Comparison of ENCODE assay signal across 20 mouse cellular contexts in genomic region chr9:54537030-54537429, GRCm38 (mm10). TPM values are rescaled to one million over a fixed set of nuclear protein-coding genes. Genes with fewer than 3 reads are reported as not detected.
A peak's percentile ranks its signal among the peaks of the same experiment; 100 is the strongest.
DNase-seq lines count a peak whose midpoint lies in the region; ATAC-seq and TF ChIP-seq lines count a peak whose summit lies in the region.
"Had no signal": no experiment of that assay in that cellular context is flagged by ENCODE, and none has a peak within 500 bp of the region (broad histone marks: within the 10 kb centered on the region; RNA-seq: fewer than 3 reads in every experiment).

No protein-coding gene starts in this region.

- H3K27me3 ChIP-seq in hindbrain, postnatal 0 days (ENCODE audit: insufficient read depth, low read length): no peaks in the 10 kb centered on the region
- H3K27me3 ChIP-seq in hindbrain, embryonic 16.5 days (replicated peaks; ENCODE audit: control insufficient read depth, insufficient read depth, low read length): no peaks in the 10 kb centered on the region
- H3K27me3 ChIP-seq: liver, embryonic 13.5 days had no signal

- TF ChIP-seq CTCF in hindbrain, postnatal 0 days (IDR thresholded peaks at IDR 0.05; ENCODE audit: low read depth): no peak

- DNase-seq in cerebellum, postnatal 10 days: peak; percentile 62 to 69
- no peak for DNase-seq in cerebellum, postnatal 25 days
- DNase-seq in hindbrain, postnatal 0 days (ENCODE audit: low spot score): peak; percentile 41
- DNase-seq in right cerebral cortex, postnatal 10 days (ENCODE audit: low spot score in 2 of 2): peak; percentile 74 to 82
- DNase-seq in right cerebral cortex, postnatal 25 days: no peak
- no peak for DNase-seq in spleen, adult 18-20 months
- DNase-seq: adrenal gland, postnatal 10 days; cerebellum, adult 9-10 months; heart, postnatal 10 days; kidney, adult 8-10 months; liver, embryonic 13.5 days; lung, postnatal 10 days; thymus, postnatal 36 days had no signal

- H3K9me3 ChIP-seq in hindbrain, postnatal 0 days (ENCODE audit: low read length): no peaks in the 10 kb centered on the region
- no peaks in the 10 kb centered on the region for H3K9me3 ChIP-seq in hindbrain, embryonic 16.5 days (ENCODE audit: control insufficient read depth, low read length)
- H3K9me3 ChIP-seq: limb, embryonic 10.5 days; liver, embryonic 13.5 days had no signal

- H3K4me3 ChIP-seq in hindbrain, postnatal 0 days (ENCODE audit: low read length): no peak overlapping the region
- H3K4me3 ChIP-seq in hindbrain, embryonic 16.5 days (ENCODE audit: low read length): no peak overlapping the region
- H3K4me3 ChIP-seq: limb, embryonic 10.5 days; liver, embryonic 13.5 days had no signal

- no peak overlapping the region for H3K4me2 ChIP-seq in hindbrain, postnatal 0 days (ENCODE audit: low read depth, low read length)
- no peak overlapping the region for H3K4me2 ChIP-seq in hindbrain, embryonic 16.5 days (ENCODE audit: low read length)
- H3K4me2 ChIP-seq: liver, embryonic 13.5 days had no signal

- H3K36me3 ChIP-seq in hindbrain, postnatal 0 days (ENCODE audit: insufficient read depth, low read length): no peaks in the 10 kb centered on the region
- no peaks in the 10 kb centered on the region for H3K36me3 ChIP-seq in hindbrain, embryonic 16.5 days (ENCODE audit: control insufficient read depth, insufficient read depth, low read length)
- H3K36me3 ChIP-seq: limb, embryonic 10.5 days; liver, embryonic 13.5 days had no signal

- WGBS in hindbrain, postnatal 0 days: 13% methylated on average over 4 of the region's 4 CpGs
- 9% methylated on average over 4 of the region's 4 CpGs for WGBS in hindbrain, embryonic 16.5 days

- H3K9ac ChIP-seq in hindbrain, postnatal 0 days (replicated peaks; ENCODE audit: low read length): no peak overlapping the region
- no peak overlapping the region for H3K9ac ChIP-seq in hindbrain, embryonic 16.5 days (ENCODE audit: low read depth, low read length)
- H3K9ac ChIP-seq: liver, embryonic 13.5 days had no signal

- H3K27ac ChIP-seq in hindbrain, postnatal 0 days: no peak overlapping the region
- no peak overlapping the region for H3K27ac ChIP-seq in hindbrain, embryonic 16.5 days (ENCODE audit: low read depth, low read length)
- H3K27ac ChIP-seq: limb, embryonic 10.5 days; liver, embryonic 13.5 days; stomach, postnatal 0 days had no signal

- ATAC-seq in hindbrain, postnatal 0 days: no peak
- no peak for ATAC-seq in hindbrain, embryonic 16.5 days
- ATAC-seq in erythroid progenitor cell, adult 5-6 weeks (replicated peaks; ENCODE audit: low FRiP score, poor library complexity, severe bottlenecking): no peak

- H3K4me1 ChIP-seq in hindbrain, postnatal 0 days (ENCODE audit: insufficient read depth, low read length): peaks cover 18% of the 10 kb centered on the region
- peaks cover 9% of the 10 kb centered on the region; the same call in 1 of the 2 replicates for H3K4me1 ChIP-seq in hindbrain, embryonic 16.5 days (ENCODE audit: control insufficient read depth, insufficient read depth, low read depth, low read length)
- H3K4me1 ChIP-seq: liver, embryonic 13.5 days had no signal

RNA-seq across cellular contexts. Expression of gene Sh2d7, which starts 1.8 kb away (rescaled TPM):
- not detected in 2 replicates for total RNA-seq in hindbrain, postnatal 0 days (2014; rRNA removed)
- polyA plus RNA-seq in hindbrain, postnatal 0 days (2015; fragmentation: Nextera tagmentation; extraction: Ambion mirVana): 0.09 TPM in 1 of 2 replicates, not detected in the other
- 0.05 TPM in 1 of 2 replicates, not detected in the other for polyA plus RNA-seq in hindbrain, embryonic 16.5 days (2015; fragmentation: Nextera tagmentation; extraction: Ambion mirVana)
- total RNA-seq in erythroid progenitor cell, adult 5-6 weeks (2015; ENCODE audit: low replicate concordance): not detected in 2 replicates
- total RNA-seq in erythroid progenitor cell, adult 5-6 weeks (2017; ENCODE audit: low replicate concordance): not detected in 2 replicates
- total RNA-seq: adrenal gland, postnatal 10 days; gastrocnemius, adult 8-10 months; heart, postnatal 10 days; megakaryocyte-erythroid progenitor cell, adult 5-6 weeks had no signal
- polyA plus RNA-seq: limb, embryonic 10.5 days; liver, embryonic 13.5 days; spleen, adult 2 months had no signal

RNA-seq across cellular contexts. Expression of gene Cib2, which starts 23.0 kb away (rescaled TPM):
- total RNA-seq in hindbrain, postnatal 0 days (2014; rRNA removed): 43.4 and 53.8 TPM in 2 replicates
- polyA plus RNA-seq in hindbrain, postnatal 0 days (2015; fragmentation: Nextera tagmentation; extraction: Ambion mirVana): 88.1 and 89.9 TPM in 2 replicates
- 61.7 and 78.6 TPM in 2 replicates for polyA plus RNA-seq in hindbrain, embryonic 16.5 days (2015; fragmentation: Nextera tagmentation; extraction: Ambion mirVana)
- total RNA-seq in erythroid progenitor cell, adult 5-6 weeks (2015; ENCODE audit: low replicate concordance): 3.6 TPM in 1 of 2 replicates, not detected in the other
- total RNA-seq in erythroid progenitor cell, adult 5-6 weeks (2017; ENCODE audit: low replicate concordance): 0.15 and 3.7 TPM in 2 replicates
- total RNA-seq: megakaryocyte-erythroid progenitor cell, adult 5-6 weeks had no signal

RNA-seq across cellular contexts. Expression of gene Dmxl2, which starts 35.6 kb away (rescaled TPM):
- total RNA-seq in hindbrain, postnatal 0 days (2014; rRNA removed): 106 and 124 TPM in 2 replicates
- 42.9 and 46.2 TPM in 2 replicates for polyA plus RNA-seq in hindbrain, postnatal 0 days (2015; fragmentation: Nextera tagmentation; extraction: Ambion mirVana)
- polyA plus RNA-seq in hindbrain, embryonic 16.5 days (2015; fragmentation: Nextera tagmentation; extraction: Ambion mirVana): 52.8 and 65.4 TPM in 2 replicates
- total RNA-seq in erythroid progenitor cell, adult 5-6 weeks (2015; ENCODE audit: low replicate concordance): 4.7 and 10.5 TPM in 2 replicates
- 1.7 and 4.2 TPM in 2 replicates for total RNA-seq in erythroid progenitor cell, adult 5-6 weeks (2017; ENCODE audit: low replicate concordance)

RNA-seq across cellular contexts. Expression of gene Idh3a, which starts 49.1 kb away (rescaled TPM):
- 87.8 and 94.2 TPM in 2 replicates for total RNA-seq in hindbrain, postnatal 0 days (2014; rRNA removed)
- polyA plus RNA-seq in hindbrain, postnatal 0 days (2015; fragmentation: Nextera tagmentation; extraction: Ambion mirVana): 208 and 217 TPM in 2 replicates
- polyA plus RNA-seq in hindbrain, embryonic 16.5 days (2015; fragmentation: Nextera tagmentation; extraction: Ambion mirVana): 164 and 191 TPM in 2 replicates
- total RNA-seq in erythroid progenitor cell, adult 5-6 weeks (2015; ENCODE audit: low replicate concordance): 26.8 and 30.3 TPM in 2 replicates
- 15.4 and 19.7 TPM in 2 replicates for total RNA-seq in erythroid progenitor cell, adult 5-6 weeks (2017; ENCODE audit: low replicate concordance)

Comparison
In these comparisons a context has a peak if more than half of its experiments do, and no peak if none do; other contexts are left out.
1. DNase-seq: peak in cerebellum, postnatal 10 days (2 of 2), hindbrain, postnatal 0 days (single experiment) and right cerebral cortex, postnatal 10 days (2 of 2); none in cerebellum, postnatal 25 days (0 of 2), right cerebral cortex, postnatal 25 days (single experiment) and spleen, adult 18-20 months (0 of 2).